Mouse (Mus musculus): Measurements from ENCODE around the gene Ehd1.
A peak's percentile ranks its signal among the peaks of the same experiment; 100 is the strongest.

DNA sequence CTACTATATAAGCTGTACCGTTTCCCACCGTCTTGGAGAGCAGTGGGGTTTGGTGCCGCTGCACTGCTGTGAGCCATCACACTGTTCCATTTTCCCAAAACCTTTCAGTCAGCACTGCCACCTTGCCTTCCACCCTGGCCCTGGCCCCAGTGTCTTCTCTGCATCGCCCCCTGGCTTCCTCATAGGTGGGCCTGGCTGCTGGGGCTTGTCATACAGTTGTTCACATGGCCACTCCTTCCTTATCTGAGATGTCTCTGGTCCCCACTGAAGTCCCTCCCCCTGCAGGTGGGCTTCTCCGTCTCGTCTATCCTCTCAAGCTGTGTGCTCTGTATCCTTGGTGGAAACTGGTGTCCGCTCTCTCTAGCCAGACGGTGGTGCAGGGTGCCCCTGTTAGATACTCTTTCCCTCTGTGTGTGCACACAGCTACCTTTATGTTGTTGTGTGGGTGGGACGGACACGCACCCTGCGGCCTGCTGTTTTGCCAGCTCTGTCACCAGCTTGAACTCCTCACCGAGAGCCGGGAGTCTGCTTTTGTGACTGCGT lies 13.2 kb downstream of the Ehd1 start:
- TF ChIP-seq CTCF (IDR thresholded peaks at IDR 0.05; ENCODE audit: low read depth) (peak; percentile 59), EP300 (IDR thresholded peaks at IDR 0.05; ENCODE audit: low read depth) (no peak)

All from liver, embryonic 14.5 days (tissue).